Mouse (Mus musculus): ENCODE data around the gene Dnajc13.

Gene Dnajc13

DNA sequence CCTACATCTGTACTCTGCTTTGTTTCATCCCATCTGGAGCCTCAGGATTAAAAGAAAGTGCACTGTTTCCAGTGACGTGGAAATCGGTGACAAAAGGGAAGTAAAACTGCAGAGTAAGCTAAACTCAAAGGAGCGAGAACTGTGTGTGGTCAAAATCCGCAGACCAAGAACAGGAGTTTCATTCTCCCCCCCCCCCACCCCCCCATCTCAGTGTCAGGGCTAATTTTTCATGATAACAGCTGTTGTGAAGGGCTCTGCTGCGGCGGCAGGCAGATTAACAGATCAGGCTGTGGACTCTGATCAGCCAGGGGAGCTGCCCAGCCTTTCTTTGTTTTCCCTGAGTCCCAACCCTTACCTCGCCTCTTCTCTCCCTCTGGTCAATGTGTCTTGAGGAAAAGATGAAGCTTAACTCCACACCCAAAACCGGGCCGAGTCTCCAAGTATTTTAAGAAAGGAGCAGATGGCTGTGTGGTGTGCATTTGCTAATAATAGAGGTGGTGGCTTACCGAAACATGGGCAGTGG lies 6.7 kb upstream of the Dnajc13 start:
- Histone ChIP-seq H3K27me3 (ENCODE audit: insufficient read depth, low read length) (0 out of 2 replicates have a peak, but pooled peaks cover 4% of the 10 kb centered on the region), H3K4me1 (replicated peaks; ENCODE audit: low read depth, low read length) (peaks cover 3% of the 10 kb centered on the region), H3K36me3 (ENCODE audit: insufficient read depth, low read length) (no peaks in the 10 kb centered on the region), H3K9me3 (ENCODE audit: low read length) (no peaks in the 10 kb centered on the region), H3K4me3 (replicated peaks; ENCODE audit: low read length) (no peak overlapping the region)
- no peak for TF ChIP-seq CTCF (conservative IDR thresholded peaks at IDR 0.05; ENCODE audit: low read length)
- no peak for TF ChIP-seq NANOG (IDR thresholded peaks at IDR 0.05; ENCODE audit: borderline replicate concordance, low read length)
- no peak for TF ChIP-seq POU5F1 (IDR thresholded peaks at IDR 0.05; ENCODE audit: borderline replicate concordance, low read length)

GRCm38 (mm10) chr9:104264567-104264966 lies 1.8 kb upstream of the Dnajc13 start:
- TF ChIP-seq POU5F1 (IDR thresholded peaks at IDR 0.05; ENCODE audit: borderline replicate concordance, low read length): no peak
- TF ChIP-seq CTCF (conservative IDR thresholded peaks at IDR 0.05; ENCODE audit: low read length): no peak
- no peak for TF ChIP-seq NANOG (IDR thresholded peaks at IDR 0.05; ENCODE audit: borderline replicate concordance, low read length)
- Histone ChIP-seq H3K9me3 (ENCODE audit: low read length) (no peaks in the 10 kb centered on the region), H3K27me3 (ENCODE audit: insufficient read depth, low read length) (no peaks in the 10 kb centered on the region), H3K4me3 (replicated peaks; ENCODE audit: low read length) (no peak overlapping the region), H3K4me1 (replicated peaks; ENCODE audit: low read depth, low read length) (peaks cover 35% of the 10 kb centered on the region), H3K36me3 (ENCODE audit: insufficient read depth, low read length) (peaks cover 9% of the 10 kb centered on the region; the same call in 1 of the 2 replicates)

DNA sequence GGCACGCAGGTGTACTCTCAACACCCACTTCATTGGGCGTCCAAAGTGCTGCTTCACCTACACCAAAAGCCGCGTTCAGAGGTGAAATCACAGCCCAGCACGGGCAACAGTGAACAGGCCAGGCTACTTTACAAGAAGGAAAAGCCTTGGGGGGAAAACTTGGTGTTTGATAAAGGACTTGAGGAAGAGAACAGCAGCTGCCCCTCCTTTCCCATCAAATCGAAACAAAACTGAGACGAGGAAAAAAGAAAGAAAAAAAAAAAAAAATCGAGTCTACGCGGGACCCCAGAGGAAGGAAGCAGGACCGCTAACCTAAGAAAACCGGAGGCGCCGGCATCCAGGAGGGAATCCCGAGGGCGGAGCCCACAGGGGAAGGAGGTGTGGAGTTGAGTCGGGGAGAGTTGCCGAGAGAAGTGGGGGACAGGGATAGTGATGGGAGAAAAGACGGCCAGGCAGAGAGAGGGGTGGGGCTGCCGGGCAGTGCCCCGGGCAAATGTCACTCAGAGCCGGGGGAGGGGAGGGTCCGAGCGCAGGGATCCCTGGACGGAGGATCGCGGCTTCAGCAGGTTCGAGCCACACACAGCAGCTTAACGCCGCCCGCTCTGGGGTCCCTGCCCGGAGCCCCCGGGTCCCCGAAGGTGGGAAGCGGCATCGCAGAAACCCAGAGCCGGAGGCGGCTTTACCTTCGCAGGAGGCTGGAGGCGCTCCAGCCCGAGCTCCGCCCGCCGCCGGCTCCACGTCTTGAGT lies 541 bp downstream of the Dnajc13 start:
- H3K27me3 ChIP-seq (ENCODE audit: insufficient read depth, low read length): no peaks in the 10 kb centered on the region
- H3K4me3 ChIP-seq (replicated peaks; ENCODE audit: low read length): peak overlapping the region; percentile 99
- H3K4me1 ChIP-seq (replicated peaks; ENCODE audit: low read depth, low read length): peaks cover 46% of the 10 kb centered on the region
- no peak for TF ChIP-seq NANOG (IDR thresholded peaks at IDR 0.05; ENCODE audit: borderline replicate concordance, low read length)
- no peak for TF ChIP-seq CTCF (conservative IDR thresholded peaks at IDR 0.05; ENCODE audit: low read length)
- no peak for TF ChIP-seq POU5F1 (IDR thresholded peaks at IDR 0.05; ENCODE audit: borderline replicate concordance, low read length)
- H3K9me3 ChIP-seq (ENCODE audit: low read length): no peaks in the 10 kb centered on the region
- peaks cover 24% of the 10 kb centered on the region; the same call in 1 of the 2 replicates for H3K36me3 ChIP-seq (ENCODE audit: insufficient read depth, low read length)

DNA sequence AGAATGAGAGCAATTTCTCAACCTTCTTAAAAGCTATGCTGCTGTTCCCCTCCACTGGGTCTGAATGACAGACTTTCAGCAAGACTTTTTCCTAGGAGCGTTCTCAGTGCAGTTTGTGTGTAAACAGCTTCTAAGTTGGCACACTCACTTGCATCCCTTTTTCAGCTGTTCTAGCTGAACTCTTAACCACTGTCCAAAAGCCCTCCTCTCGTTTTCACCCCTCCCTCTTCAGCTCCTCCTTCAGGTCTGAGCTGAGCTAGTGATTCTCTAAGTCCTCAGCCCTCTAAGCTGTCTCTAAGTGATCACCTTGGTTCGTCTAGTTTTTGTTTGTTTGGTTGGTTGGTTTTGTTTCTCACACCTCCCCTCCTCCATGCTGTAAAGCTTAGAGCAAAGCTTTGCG lies 2.4 kb downstream of the Dnajc13 start:
- peaks cover 64% of the 10 kb centered on the region for H3K4me1 ChIP-seq (replicated peaks; ENCODE audit: low read depth, low read length)
- no peak overlapping the region for H3K4me3 ChIP-seq (replicated peaks; ENCODE audit: low read length)

DNA sequence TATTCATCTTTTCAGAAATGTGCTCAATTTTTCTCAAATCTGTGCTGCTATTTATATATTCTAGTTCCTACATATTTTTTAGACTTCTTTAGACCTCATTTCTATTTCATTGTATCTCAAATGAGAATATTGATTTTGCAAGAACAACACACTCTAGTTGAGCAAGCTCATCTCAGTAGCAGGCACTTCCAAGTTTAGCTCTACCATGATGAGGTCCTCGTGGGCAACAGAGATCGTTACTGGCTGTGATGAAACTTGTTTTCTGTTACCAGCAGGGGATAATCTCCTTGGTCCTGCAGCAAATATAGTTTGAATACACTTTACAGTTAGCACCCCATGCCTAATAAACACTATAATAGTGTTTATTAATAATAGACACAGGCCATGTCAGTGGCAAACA lies 6.6 kb downstream of the Dnajc13 start:
- TF ChIP-seq CTCF (conservative IDR thresholded peaks at IDR 0.05; ENCODE audit: low read length) (no peak), NANOG (IDR thresholded peaks at IDR 0.05; ENCODE audit: borderline replicate concordance, low read length) (no peak), POU5F1 (IDR thresholded peaks at IDR 0.05; ENCODE audit: borderline replicate concordance, low read length) (no peak)
- Histone ChIP-seq H3K9me3 (ENCODE audit: low read length) (no peaks in the 10 kb centered on the region), H3K36me3 (ENCODE audit: insufficient read depth, low read length) (peaks cover 27% of the 10 kb centered on the region; the same call in 1 of the 2 replicates), H3K4me3 (replicated peaks; ENCODE audit: low read length) (no peak overlapping the region), H3K4me1 (replicated peaks; ENCODE audit: low read depth, low read length) (peaks cover 78% of the 10 kb centered on the region), H3K27me3 (ENCODE audit: insufficient read depth, low read length) (no peaks in the 10 kb centered on the region)

More for the DNA sequence above, 2.4 kb downstream of the Dnajc13 start:
- peaks cover 24% of the 10 kb centered on the region; the same call in 1 of the 2 replicates for H3K36me3 ChIP-seq (ENCODE audit: insufficient read depth, low read length)
- no peaks in the 10 kb centered on the region for H3K27me3 ChIP-seq (ENCODE audit: insufficient read depth, low read length)
- no peaks in the 10 kb centered on the region for H3K9me3 ChIP-seq (ENCODE audit: low read length)
- no peak for TF ChIP-seq POU5F1 (IDR thresholded peaks at IDR 0.05; ENCODE audit: borderline replicate concordance, low read length)
- TF ChIP-seq NANOG (IDR thresholded peaks at IDR 0.05; ENCODE audit: borderline replicate concordance, low read length): no peak
- no peak for TF ChIP-seq CTCF (conservative IDR thresholded peaks at IDR 0.05; ENCODE audit: low read length)

DNA sequence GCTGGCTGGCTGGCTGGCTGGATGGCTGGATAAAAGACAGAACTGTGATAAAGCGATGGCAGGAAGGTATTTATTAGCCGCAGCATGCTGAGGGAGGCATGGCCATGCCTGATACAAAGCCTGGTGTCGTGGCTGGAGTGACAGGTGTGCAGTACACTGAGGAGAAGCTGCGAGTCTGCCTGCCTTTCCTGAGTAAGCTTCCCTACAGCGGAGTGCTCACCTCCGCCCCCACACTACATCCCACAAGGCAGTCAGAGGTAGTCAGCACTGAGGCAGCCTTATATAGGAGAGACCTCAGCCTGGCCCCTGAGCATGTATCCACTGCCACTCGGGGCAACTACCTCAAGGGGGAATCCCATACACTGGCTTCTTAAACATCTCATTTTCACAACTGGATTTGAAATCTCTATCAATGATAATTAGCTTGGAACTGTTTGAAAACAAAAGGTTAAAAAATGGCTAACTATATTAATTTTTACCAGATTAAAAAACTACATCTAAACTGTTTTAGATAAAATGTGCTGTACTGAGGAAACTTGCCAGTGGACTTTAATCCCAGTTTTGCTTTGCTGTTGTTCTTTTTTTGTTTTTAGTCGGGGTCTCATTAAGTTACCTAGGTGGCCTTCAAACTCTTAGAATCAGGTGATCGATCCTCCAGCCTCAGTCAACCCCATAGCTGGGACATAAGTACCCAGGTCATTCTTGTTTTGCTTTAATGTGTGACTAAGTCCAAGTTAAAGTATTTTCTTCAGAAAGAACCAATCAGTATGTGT lies 8.1 kb downstream of the Dnajc13 start:
- H3K4me3 ChIP-seq (replicated peaks; ENCODE audit: low read length): no peak overlapping the region
- TF ChIP-seq POU5F1 (IDR thresholded peaks at IDR 0.05; ENCODE audit: borderline replicate concordance, low read length): no peak
- no peak for TF ChIP-seq NANOG (IDR thresholded peaks at IDR 0.05; ENCODE audit: borderline replicate concordance, low read length)
- no peak for TF ChIP-seq CTCF (conservative IDR thresholded peaks at IDR 0.05; ENCODE audit: low read length)

GRCm38 (mm10) chr9:104252637-104253036 lies 10.1 kb downstream of the Dnajc13 start:
- no peak for TF ChIP-seq NANOG (IDR thresholded peaks at IDR 0.05; ENCODE audit: borderline replicate concordance, low read length)
- peaks cover 75% of the 10 kb centered on the region for H3K4me1 ChIP-seq (replicated peaks; ENCODE audit: low read depth, low read length)
- H3K4me3 ChIP-seq (replicated peaks; ENCODE audit: low read length): no peak overlapping the region
- H3K27me3 ChIP-seq (ENCODE audit: insufficient read depth, low read length): no peaks in the 10 kb centered on the region
- no peaks in the 10 kb centered on the region for H3K9me3 ChIP-seq (ENCODE audit: low read length)
- peaks cover 6% of the 10 kb centered on the region; the same call in 1 of the 2 replicates for H3K36me3 ChIP-seq (ENCODE audit: insufficient read depth, low read length)

More for the DNA sequence above, 8.1 kb downstream of the Dnajc13 start:
- Histone ChIP-seq H3K27me3 (ENCODE audit: insufficient read depth, low read length) (no peaks in the 10 kb centered on the region), H3K9me3 (ENCODE audit: low read length) (no peaks in the 10 kb centered on the region), H3K36me3 (ENCODE audit: insufficient read depth, low read length) (peaks cover 19% of the 10 kb centered on the region; the same call in 1 of the 2 replicates), H3K4me1 (replicated peaks; ENCODE audit: low read depth, low read length) (peaks cover 72% of the 10 kb centered on the region)

GRCm38 (mm10) chr9:104251687-104252086 lies 11.0 kb downstream of the Dnajc13 start:
- TF ChIP-seq POU5F1 (IDR thresholded peaks at IDR 0.05; ENCODE audit: borderline replicate concordance, low read length) (no peak), CTCF (conservative IDR thresholded peaks at IDR 0.05; ENCODE audit: low read length) (no peak), NANOG (IDR thresholded peaks at IDR 0.05; ENCODE audit: borderline replicate concordance, low read length) (no peak)

More at GRCm38 (mm10) chr9:104251687-104252086, 11.0 kb downstream of the Dnajc13 start:
- no peaks in the 10 kb centered on the region for H3K9me3 ChIP-seq (ENCODE audit: low read length)
- no peak overlapping the region for H3K4me3 ChIP-seq (replicated peaks; ENCODE audit: low read length)
- H3K27me3 ChIP-seq (ENCODE audit: insufficient read depth, low read length): no peaks in the 10 kb centered on the region
- H3K4me1 ChIP-seq (replicated peaks; ENCODE audit: low read depth, low read length): peaks cover 65% of the 10 kb centered on the region
- peaks cover 11% of the 10 kb centered on the region; the same call in 1 of the 2 replicates for H3K36me3 ChIP-seq (ENCODE audit: insufficient read depth, low read length)

Measured in E14TG2a.4 (cell line).